Mouse (Mus musculus) spleen, postnatal 14 days (tissue): ENCODE results near the gene Kcnh7.

Experiments
- DNase-seq, 2 experiments: peaks; one replicate each; pipeline ENCODE4 v3.0.0; 2021 to 2022; ENCODE audit warnings: low spot score in 2 of 2

Kcnh7 gene

DNA sequence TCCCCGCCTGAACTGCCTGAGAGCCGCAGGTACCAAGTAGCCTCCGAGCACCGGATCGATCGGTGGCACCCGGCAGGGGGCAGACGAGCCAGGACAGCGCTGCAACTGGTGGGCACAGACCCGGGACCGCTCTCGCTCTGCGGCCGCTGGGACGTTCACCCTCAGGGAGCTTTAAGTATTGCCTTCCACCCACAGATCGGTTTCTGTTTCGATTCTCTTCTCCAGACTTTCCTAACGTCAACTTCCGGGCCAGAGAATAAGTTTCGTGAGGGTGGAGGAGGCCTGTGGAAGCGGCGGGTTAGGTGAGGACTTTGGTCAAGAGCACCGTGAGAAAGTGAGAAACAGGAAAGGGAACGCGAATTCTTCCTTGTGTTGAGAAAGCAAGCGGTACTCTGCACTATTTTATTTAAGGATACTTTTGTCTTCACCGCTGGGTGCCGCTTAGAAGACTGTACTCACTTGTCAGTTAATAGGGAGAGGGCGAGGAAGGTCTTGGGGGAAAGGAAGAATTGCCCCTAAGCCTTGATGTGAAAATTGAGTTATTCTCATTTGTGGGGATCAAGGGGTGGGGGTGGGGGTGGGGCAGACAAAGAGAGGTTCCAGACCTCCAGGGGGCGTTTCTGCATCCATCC lies 538.0 kb downstream of the Kcnh7 start, which contains the start of gene Ifih1:
Gene Ifih1, minus strand, starts transcription at position 242 of the 632 bp plus-strand sequence.
- DNase-seq = peak; percentile 57 to 71

DNA sequence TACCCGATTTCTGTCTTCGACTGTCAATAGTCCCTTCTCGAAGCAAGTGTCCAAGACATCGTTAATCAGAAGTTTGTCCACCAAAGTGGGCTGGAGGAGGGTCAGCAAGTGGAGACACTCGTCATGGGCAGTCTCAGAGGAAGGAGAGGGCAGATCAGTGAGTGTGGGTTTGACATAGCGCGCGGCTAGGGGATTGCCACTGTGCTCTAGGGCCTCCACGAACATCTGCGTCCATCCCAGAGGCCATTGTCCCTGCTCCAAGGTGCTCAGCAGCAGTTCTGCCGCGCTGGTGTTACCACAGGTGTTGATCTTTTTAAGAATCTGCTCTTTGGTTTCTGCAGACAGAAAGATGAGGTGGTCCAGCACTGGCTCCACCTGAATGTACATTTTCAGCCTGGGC lies 538.6 kb downstream of the Kcnh7 start:
- DNase-seq = no peak

DNA sequence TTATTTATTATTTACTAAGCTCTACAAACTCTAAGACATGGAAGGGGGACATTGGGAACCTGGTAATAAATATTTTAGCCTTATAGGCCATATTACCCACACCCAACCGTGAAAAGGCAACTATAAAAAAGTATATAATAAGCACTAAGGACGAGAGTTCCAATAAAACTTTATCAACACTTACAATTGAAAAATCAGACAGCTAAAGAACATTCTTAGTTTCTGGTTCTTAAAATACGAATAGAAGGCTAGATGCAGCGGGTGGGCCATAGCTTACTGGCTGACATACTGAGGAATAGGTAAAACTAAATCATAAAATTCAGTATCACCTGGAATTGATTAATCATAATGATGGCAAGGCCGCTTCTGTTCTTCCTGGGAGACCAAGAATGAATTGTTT lies 539.2 kb downstream of the Kcnh7 start:
- no peak for DNase-seq
